ENCODE assay signal across 25 mouse cellular contexts in the genomic region with DNA sequence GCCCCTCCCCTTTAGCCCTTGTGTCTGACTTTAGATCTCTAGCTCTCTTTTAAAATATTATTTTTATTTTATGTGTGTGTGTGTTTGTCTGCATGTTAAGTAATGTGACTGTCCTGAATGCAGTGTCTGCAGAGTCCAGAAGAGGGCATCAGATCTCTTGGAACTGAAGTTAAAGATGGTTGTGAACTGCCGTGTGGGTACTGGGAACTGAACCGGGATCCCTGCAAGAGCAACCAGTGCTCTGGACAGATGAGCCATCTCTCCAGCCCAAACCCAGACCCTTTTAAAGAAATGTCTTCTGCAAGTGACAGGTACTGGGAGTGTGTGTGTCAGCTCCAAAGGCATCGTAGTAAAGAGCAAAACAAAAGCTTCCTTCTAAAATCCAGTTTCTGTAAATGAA. TPM values are rescaled to one million over a fixed set of nuclear protein-coding genes. Genes with fewer than 3 reads are reported as not detected.
DNase-seq lines count a peak whose midpoint lies in the region; TF ChIP-seq lines count a peak whose summit lies in the region.
"Had no signal": no experiment of that assay in that cellular context is flagged by ENCODE, and none has a peak within 500 bp of the region (broad histone marks: within the 10 kb centered on the region; RNA-seq: fewer than 3 reads in every experiment).

No protein-coding gene starts in this region.

- TF ChIP-seq CTCF in testis, adult 2 months (IDR thresholded peaks at IDR 0.05; ENCODE audit: control insufficient read depth, insufficient read depth, insufficient replicate concordance, low read depth, low read length): no peak
- TF ChIP-seq CTCF in MEL (IDR thresholded peaks at IDR 0.05 in 2 of 3, conservative IDR thresholded peaks at IDR 0.05 in 1 of 3; ENCODE audit: control insufficient read depth in 1 of 3, insufficient read depth in 1 of 3, low read depth in 2 of 3, low read length in 3 of 3, poor library complexity in 1 of 3, severe bottlenecking in 1 of 3): peak in 2 of 3 experiments; percentile 10 to 17; a peak in 1 of 6 replicates

- H3K9me3 ChIP-seq in MEL (replicated peaks; ENCODE audit: insufficient read depth, low read length): no peaks in the 10 kb centered on the region
- H3K9me3 ChIP-seq: embryonic facial prominence, embryonic 13.5 days; embryonic facial prominence, embryonic 15.5 days; forebrain, embryonic 10.5 days; G1E had no signal

- intact Hi-C loops in heart, postnatal 25 days (cut with DNase I): no loop called here

- no peaks in the 10 kb centered on the region for H3K79me2 ChIP-seq in MEL (ENCODE audit: control insufficient read depth, insufficient read depth, low read length, poor library complexity)

- TF ChIP-seq EP300 in MEL (IDR thresholded peaks at IDR 0.05; ENCODE audit: low read depth in 1 of 2, low read length in 2 of 2): no peak

- no peaks in the 10 kb centered on the region for H3K27me3 ChIP-seq in testis, adult 2 months (ENCODE audit: control insufficient read depth, insufficient read depth, low read length)
- peaks cover 0 to 2% of the 10 kb centered on the region in 2 experiments; a peak in 3 of 4 replicates for H3K27me3 ChIP-seq in MEL (ENCODE audit: control insufficient read depth in 1 of 2, insufficient read depth in 2 of 2, low read length in 2 of 2)
- H3K27me3 ChIP-seq: CH12.LX; embryonic facial prominence, embryonic 13.5 days; embryonic facial prominence, embryonic 15.5 days; forebrain, embryonic 12.5 days had no signal

- H3K4me1 ChIP-seq in testis, adult 2 months (ENCODE audit: control insufficient read depth, insufficient read depth, low read length): peaks cover 9% of the 10 kb centered on the region
- peaks cover 6 to 8% of the 10 kb centered on the region in 2 experiments; a peak in 2 of 4 replicates for H3K4me1 ChIP-seq in MEL (ENCODE audit: control insufficient read depth in 1 of 2, insufficient read depth in 2 of 2, low read length in 2 of 2)

- H3K4me3 ChIP-seq in testis, adult 2 months (ENCODE audit: control insufficient read depth, low read depth, low read length): no peak overlapping the region
- H3K4me3 ChIP-seq in MEL (ENCODE audit: control insufficient read depth in 1 of 2, insufficient read depth in 1 of 2, low read depth in 2 of 2, low read length in 2 of 2): no peak overlapping the region
- H3K4me3 ChIP-seq: embryonic facial prominence, embryonic 13.5 days; embryonic facial prominence, embryonic 15.5 days; erythroblast, embryonic 14.5 days; forebrain, embryonic 10.5 days; forebrain, embryonic 12.5 days had no signal

- no peaks in the 10 kb centered on the region for H3K36me3 ChIP-seq in testis, adult 2 months (ENCODE audit: control insufficient read depth, insufficient read depth, low read length)
- peaks cover 0 to 7% of the 10 kb centered on the region in 2 experiments; a peak in 2 of 4 replicates for H3K36me3 ChIP-seq in MEL (ENCODE audit: control insufficient read depth in 1 of 2, insufficient read depth in 2 of 2, low read length in 2 of 2)
- H3K36me3 ChIP-seq: embryonic facial prominence, embryonic 13.5 days; embryonic facial prominence, embryonic 15.5 days; forebrain, embryonic 10.5 days; forebrain, embryonic 12.5 days; G1E had no signal

- DNase-seq in heart, adult 11 months: peak; percentile 52
- no peak for DNase-seq in heart, postnatal 25 days (ENCODE audit: low spot score)
- no peak for DNase-seq in testis, postnatal 14 days (ENCODE audit: low spot score)
- DNase-seq in MEL (ENCODE audit: low read depth, low spot score) (peak; percentile 35), ZHBTc4 (ENCODE audit: low read depth, low spot score) (peak; percentile 28)
- DNase-seq in left cerebral cortex, adult 9 months (ENCODE audit: low spot score in 2 of 2): no peak
- DNase-seq in adrenal gland, postnatal 36 days: no peak
- DNase-seq: adrenal gland, adult 2 months; adrenal gland, postnatal 10 days; adrenal gland, postnatal 25 days; B cell, adult 2 months; cerebellum, adult 11-12 months; cerebellum, adult 2 months; cerebellum, adult 9-10 months; cerebellum, postnatal 10 days; cerebellum, postnatal 25 days; embryo, embryonic 11 days had no signal

- H3K27ac ChIP-seq in testis, adult 2 months (ENCODE audit: control insufficient read depth, insufficient read depth, low read depth, low read length): peak overlapping the region; percentile 49; the same call in 1 of the 2 replicates
- H3K27ac ChIP-seq in MEL (ENCODE audit: control insufficient read depth, low read depth, low read length): no peak overlapping the region
- H3K27ac ChIP-seq: embryonic facial prominence, embryonic 13.5 days; embryonic facial prominence, embryonic 15.5 days; forebrain, embryonic 10.5 days; forebrain, embryonic 12.5 days had no signal

- H3K9ac ChIP-seq in MEL (ENCODE audit: control insufficient read depth, low read depth, low read length, poor library complexity, severe bottlenecking): no peak overlapping the region
- H3K9ac ChIP-seq: embryonic facial prominence, embryonic 13.5 days; embryonic facial prominence, embryonic 15.5 days; forebrain, embryonic 12.5 days had no signal

- no peak for TF ChIP-seq RAD21 in MEL (IDR thresholded peaks at IDR 0.05; ENCODE audit: low read depth, low read length)

- TF ChIP-seq POLR2A in testis, adult 2 months (IDR thresholded peaks at IDR 0.05; ENCODE audit: control insufficient read depth, low read depth, low read length): no peak
- TF ChIP-seq POLR2A in MEL (IDR thresholded peaks at IDR 0.05; ENCODE audit: control insufficient read depth in 1 of 2, insufficient read depth in 1 of 2, low read depth in 1 of 2, low read length in 2 of 2, poor library complexity in 1 of 2): no peak

TF ChIP-seq in MEL, 35 proteins besides CTCF, POLR2A, EP300 and RAD21:
- TF ChIP-seq ETS1 (IDR thresholded peaks at IDR 0.05; ENCODE audit: low read depth, low read length) (no peak), CHD1 (IDR thresholded peaks at IDR 0.05; ENCODE audit: low read depth, low read length) (no peak), GATA1 (IDR thresholded peaks at IDR 0.05; ENCODE audit: low read depth, low read length) (no peak)

RNA-seq across cellular contexts. Expression of gene Acsbg1, which starts 4.4 kb away (rescaled TPM):
- total RNA-seq in heart, postnatal 25 days (2021): under 1 TPM; 0.10 to 0.28 TPM
- polyA plus RNA-seq in testis, adult 2 months (2012; rRNA removed): 91.8 and 114 TPM in 2 replicates
- 8.3 and 11.9 TPM in 2 replicates for total RNA-seq in MEL (2012; rRNA removed)
- 1 to 10 TPM in 1 of 2 experiments, not detected in 1; 8.8 TPM for polyA plus RNA-seq in MEL (2012; ENCODE audit: insufficient read depth in 1 of 2, insufficient read length in 2 of 2, low read depth in 1 of 2, low replicate concordance in 2 of 2, missing spikeins in 1 of 2)
- 100 to 1,000 TPM; 105 to 213 TPM for total RNA-seq in adrenal gland, postnatal 36 days (2021)
- polyA plus RNA-seq: erythroblast, embryonic 14.5 days had no signal

RNA-seq across cellular contexts. Expression of gene Dnaja4, which starts 32.6 kb away (rescaled TPM):
- 10 to 100 TPM; 69.1 to 78.4 TPM for total RNA-seq in heart, postnatal 25 days (2021)
- polyA plus RNA-seq in testis, adult 2 months (2012; rRNA removed): 129 and 142 TPM in 2 replicates
- 7.5 and 10.9 TPM in 2 replicates for total RNA-seq in MEL (2012; rRNA removed)
- 10 to 100 TPM in 1 of 2 experiments, not detected in 1; 13.0 TPM for polyA plus RNA-seq in MEL (2012; ENCODE audit: insufficient read depth in 1 of 2, insufficient read length in 2 of 2, low read depth in 1 of 2, low replicate concordance in 2 of 2, missing spikeins in 1 of 2)
- 10 to 100 TPM; 17.7 to 24.3 TPM for total RNA-seq in adrenal gland, postnatal 36 days (2021)
- polyA plus RNA-seq: G1E had no signal

Comparison
In these comparisons a context has a peak if more than half of its experiments do, and no peak if none do; other contexts are left out.
1. DNase-seq: peak in heart, adult 11 months (single experiment), MEL (single experiment) and ZHBTc4 (single experiment); none in heart, postnatal 25 days (single experiment), testis, postnatal 14 days (single experiment), left cerebral cortex, adult 9 months (0 of 2) and adrenal gland, postnatal 36 days (0 of 2).